Mouse (Mus musculus) adrenal gland, postnatal 4 days (tissue): ENCODE results near the gene Celsr3. TPM values are rescaled to one million over a fixed set of nuclear protein-coding genes. Genes with fewer than 3 reads are reported as not detected.

Experiments used
- DNase-seq, 2 experiments: peaks; one replicate each; pipeline ENCODE4 v3.0.0; 2021 to 2022; ENCODE audit warnings: low spot score in 2 of 2, mixed read lengths in 2 of 2
- total RNA-seq, 2 experiments: library from RNA; stranded (reverse); gene quantifications; 2 replicates each; pipeline ENCODE4 v1.2.3; 2021

Gene Celsr3
- total RNA-seq, 2 experiments from 2014 or later: 11.0 to 13.6 TPM

DNA sequence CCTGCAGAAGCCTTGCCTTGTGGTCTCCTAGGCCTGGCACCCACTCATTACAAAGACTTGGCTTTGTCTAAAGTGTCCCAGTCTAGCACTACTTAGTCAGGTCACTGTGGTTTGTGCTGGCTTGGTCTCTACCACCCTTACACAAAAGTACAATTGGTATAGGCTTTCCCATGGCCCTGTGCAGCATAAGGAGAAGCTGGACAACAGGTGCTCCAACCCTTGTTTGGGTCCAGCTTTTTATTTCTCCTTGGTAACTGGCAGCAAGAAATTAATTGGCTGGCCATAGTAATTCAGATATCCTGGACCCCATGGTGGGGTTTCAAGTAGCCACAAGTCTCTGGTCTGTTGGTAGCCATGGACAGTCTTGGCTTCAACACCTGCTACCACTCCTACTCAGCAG lies 19.7 kb upstream of the Celsr3 start:
- no peak for DNase-seq

- DNase-seq: no peak
Observed at GRCm38 (mm10) chr9:108806831-108807230, 19.3 kb upstream of the Celsr3 start.

- no peak for DNase-seq
Observed at GRCm38 (mm10) chr9:108807674-108808073, 18.4 kb upstream of the Celsr3 start.

DNA sequence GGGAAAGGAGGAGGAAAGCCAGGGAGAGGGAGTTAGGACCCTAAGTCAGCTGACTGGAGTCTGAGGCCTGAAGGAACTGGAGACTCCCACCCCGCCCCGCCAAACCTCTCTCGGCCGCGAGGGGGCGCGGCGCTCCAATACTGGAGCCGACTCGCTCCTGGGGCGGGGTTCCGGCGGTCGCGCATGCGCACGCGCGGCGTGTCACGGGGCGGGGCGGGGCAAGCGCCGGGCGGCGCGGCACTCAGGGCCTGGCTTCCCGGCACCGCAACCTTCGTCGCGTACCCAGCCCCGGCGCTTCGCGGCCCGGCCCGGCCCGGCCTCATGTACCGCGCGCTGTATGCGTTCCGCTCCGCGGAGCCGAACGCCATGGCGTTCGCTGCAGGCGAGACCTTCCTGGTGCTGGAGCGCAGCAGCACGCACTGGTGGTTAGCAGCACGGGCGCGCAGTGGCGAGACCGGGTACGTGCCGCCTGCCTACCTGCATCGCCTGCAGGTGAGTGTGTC lies 17.9 kb upstream of the Celsr3 start, which contains the start of gene Nckipsd:
Gene Nckipsd, plus strand, starts transcription at position 206 of the 503 bp plus-strand sequence.
- DNase-seq: peak; percentile 94

- no peak for DNase-seq
Observed at GRCm38 (mm10) chr9:108809188-108809587, 16.9 kb upstream of the Celsr3 start.

- no peak for DNase-seq
Observed at GRCm38 (mm10) chr9:108809723-108810122, 16.4 kb upstream of the Celsr3 start.

- DNase-seq: no peak
Observed at GRCm38 (mm10) chr9:108810516-108810915, 15.6 kb upstream of the Celsr3 start.

- DNase-seq: no peak
Observed at GRCm38 (mm10) chr9:108815557-108815956, 10.6 kb upstream of the Celsr3 start.

GRCm38 (mm10) chr9:108819495-108819894 lies 6.6 kb upstream of the Celsr3 start:
- no peak for DNase-seq

DNA sequence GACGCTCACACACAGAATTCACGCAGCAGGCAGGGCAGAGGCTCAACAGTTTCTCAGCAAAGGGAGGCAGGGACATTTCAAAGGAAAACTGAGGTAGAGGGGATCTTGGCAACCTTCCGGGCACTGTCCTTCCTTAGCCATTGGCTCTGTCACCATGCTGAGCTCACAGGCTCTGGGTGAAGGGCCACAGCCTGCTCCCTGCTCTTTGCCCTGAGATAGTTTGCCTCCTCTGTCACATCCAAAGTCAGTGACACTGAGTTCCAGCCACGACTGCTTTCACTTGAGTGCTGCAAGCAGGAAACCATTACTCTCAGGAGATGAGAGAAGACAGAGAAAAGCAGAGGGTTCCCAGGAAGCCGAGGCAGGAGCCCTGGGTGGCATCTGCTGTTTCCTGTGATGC lies 6.0 kb upstream of the Celsr3 start:
- DNase-seq: no peak

GRCm38 (mm10) chr9:108824144-108824685 lies 1.9 kb upstream of the Celsr3 start:
- no peak for DNase-seq

- no peak for DNase-seq
Observed at GRCm38 (mm10) chr9:108824755-108825413, 1.2 kb upstream of the Celsr3 start.

DNA sequence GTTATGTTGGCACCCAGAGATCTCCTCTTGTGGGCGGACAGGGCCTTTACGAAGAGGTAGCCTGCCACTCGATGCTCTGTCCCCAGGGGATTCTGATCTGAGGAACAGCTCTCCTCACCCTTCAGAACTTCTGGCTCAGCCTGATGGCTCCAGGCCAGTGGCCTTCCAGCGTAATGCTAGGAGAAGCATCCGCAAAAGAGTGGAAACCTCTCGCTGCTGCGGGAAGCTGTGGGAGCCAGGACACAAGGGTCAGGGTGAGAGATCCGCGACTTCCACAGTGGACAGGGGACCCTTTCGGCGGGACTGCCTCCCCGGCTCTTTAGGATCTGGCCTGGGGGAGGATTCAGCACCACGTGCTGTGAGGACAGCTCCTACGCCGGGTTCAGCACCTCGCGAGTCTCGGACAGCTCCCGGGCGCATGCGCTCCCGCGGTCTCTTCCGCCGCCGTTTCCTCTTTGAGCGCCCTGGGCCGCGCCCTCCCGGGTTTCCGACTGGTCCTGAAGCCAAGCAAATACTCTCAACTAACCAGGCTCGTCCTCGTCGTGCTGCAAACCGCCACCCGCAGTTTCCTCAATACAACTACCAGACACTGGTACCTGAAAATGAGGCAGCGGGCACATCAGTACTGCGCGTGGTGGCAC lies 700 bp downstream of the Celsr3 start:
- peak; percentile 60 to 78 for DNase-seq

- DNase-seq: no peak
Observed at GRCm38 (mm10) chr9:108827454-108827853, 1.3 kb downstream of the Celsr3 start.

DNA sequence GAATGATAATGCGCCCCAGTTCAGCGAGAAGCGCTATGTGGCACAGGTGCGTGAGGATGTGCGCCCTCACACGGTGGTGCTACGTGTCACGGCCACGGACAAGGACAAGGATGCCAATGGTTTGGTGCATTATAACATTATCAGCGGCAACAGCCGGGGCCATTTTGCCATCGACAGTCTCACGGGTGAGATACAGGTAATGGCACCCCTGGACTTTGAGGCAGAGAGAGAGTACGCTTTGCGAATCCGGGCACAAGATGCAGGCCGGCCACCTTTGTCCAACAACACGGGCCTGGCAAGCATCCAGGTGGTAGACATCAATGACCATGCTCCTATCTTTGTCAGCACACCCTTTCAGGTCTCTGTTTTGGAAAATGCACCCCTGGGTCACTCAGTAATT lies 1.8 kb downstream of the Celsr3 start:
- no peak for DNase-seq

DNA sequence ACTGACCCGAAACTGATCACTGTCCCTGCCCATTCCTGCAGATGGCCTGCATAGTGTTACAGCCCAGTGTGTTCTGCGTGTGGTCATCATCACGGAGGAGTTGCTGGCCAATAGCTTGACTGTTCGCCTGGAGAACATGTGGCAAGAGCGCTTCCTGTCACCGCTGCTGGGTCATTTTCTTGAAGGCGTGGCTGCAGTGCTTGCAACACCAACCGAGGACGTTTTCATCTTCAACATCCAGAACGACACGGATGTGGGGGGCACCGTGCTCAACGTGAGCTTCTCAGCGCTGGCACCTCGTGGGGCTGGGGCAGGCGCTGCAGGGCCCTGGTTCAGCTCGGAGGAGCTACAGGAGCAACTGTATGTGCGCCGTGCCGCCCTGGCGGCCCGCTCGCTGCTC lies 5.5 kb downstream of the Celsr3 start:
- DNase-seq: no peak

GRCm38 (mm10) chr9:108832390-108833108 lies 6.4 kb downstream of the Celsr3 start:
- peak; percentile 62 to 78 for DNase-seq

- DNase-seq: peak in 1 of 2 experiments; percentile 16
Observed at GRCm38 (mm10) chr9:108842989-108843388, 16.9 kb downstream of the Celsr3 start.

GRCm38 (mm10) chr9:108845390-108845789 lies 19.3 kb downstream of the Celsr3 start:
- DNase-seq: no peak

- no peak for DNase-seq
Observed at GRCm38 (mm10) chr9:108847374-108847773, 21.3 kb downstream of the Celsr3 start.

GRCm38 (mm10) chr9:108848419-108848818 lies 22.3 kb downstream of the Celsr3 start:
- no peak for DNase-seq

- no peak for DNase-seq
Observed at GRCm38 (mm10) chr9:108852976-108853375, 26.9 kb downstream of the Celsr3 start, which contains the start of gene Slc26a6. Slc26a6 (plus strand) TSS chr9:108853283.
